Mouse (Mus musculus) MEL (cell line): ENCODE results near the gene Acox3. TPM values are rescaled to one million over a fixed set of nuclear protein-coding genes. Genes with fewer than 3 reads are reported as not detected.

Experiments used
- DNase-seq: peaks from one replicate; pipeline ENCODE4 v3.0.0; 2011; ENCODE audit warnings: low read depth, low spot score
- H3K27ac ChIP-seq: 2 replicates; pipeline ENCODE4 v1.5.1; 2012; ENCODE audit warnings: low read depth, mild to moderate bottlenecking, control low read depth, low read length, moderate library complexity; ENCODE audit not compliant: control insufficient read depth
- H3K27me3 ChIP-seq, 2 experiments: fragments of 150-350 bp in 1 of 2; sonication (generic) in 1 of 2; 2 replicates each; pipeline ENCODE4 v1.6.1; 2012; ENCODE audit warnings: low read length in 2 of 2, mild to moderate bottlenecking in 2 of 2, improper control_type of control experiment in 1 of 2, moderate library complexity in 1 of 2; ENCODE audit not compliant: insufficient read depth in 2 of 2, control insufficient read depth in 1 of 2
- H3K36me3 ChIP-seq, 2 experiments: 2 replicates each; pipeline ENCODE4 v1.6.1; 2012 to 2014; ENCODE audit warnings: low read length in 2 of 2, improper control_type of control experiment in 1 of 2, inconsistent platforms in 1 of 2, mild to moderate bottlenecking in 1 of 2; ENCODE audit not compliant: insufficient read depth in 2 of 2, control insufficient read depth in 1 of 2
- H3K4me1 ChIP-seq, 2 experiments: fragments of 150-350 bp in 1 of 2; sonication (generic) in 1 of 2; 2 replicates each; pipeline ENCODE4 v1.6.1; 2012; ENCODE audit warnings: low read length in 2 of 2, improper control_type of control experiment in 1 of 2, mild to moderate bottlenecking in 1 of 2; ENCODE audit not compliant: insufficient read depth in 2 of 2, control insufficient read depth in 1 of 2
- H3K4me3 ChIP-seq, 2 experiments: fragments of 150-350 bp in 1 of 2; sonication (generic) in 1 of 2; 2 replicates each; pipeline ENCODE4 v1.5.1; 2012; ENCODE audit warnings: low read depth in 2 of 2, low read length in 2 of 2, mild to moderate bottlenecking in 2 of 2, moderate library complexity in 2 of 2, control low read depth in 1 of 2, improper control_type of control experiment in 1 of 2; ENCODE audit not compliant: control insufficient read depth in 1 of 2, insufficient read depth in 1 of 2
- H3K79me2 ChIP-seq: 2 replicates; pipeline ENCODE4 v1.6.1; 2012; ENCODE audit warnings: mild to moderate bottlenecking, low read length, moderate library complexity; ENCODE audit not compliant: control insufficient read depth, poor library complexity, insufficient read depth
- H3K9ac ChIP-seq: 2 replicates; pipeline ENCODE4 v1.6.1; 2012; ENCODE audit warnings: low read depth, mild to moderate bottlenecking, control low read depth, low read length, moderate library complexity; ENCODE audit not compliant: control insufficient read depth, poor library complexity, severe bottlenecking
- H3K9me3 ChIP-seq: fragments of 150-350 bp; sonication (generic); replicated peaks from 2 replicates; pipeline ENCODE4 v1.6.1; 2012; ENCODE audit warnings: mild to moderate bottlenecking, low read length, improper control_type of control experiment, moderate library complexity; ENCODE audit not compliant: insufficient read depth
- BHLHE40 ChIP-seq: IDR thresholded peaks from 2 replicates; pipeline ENCODE4 v1.6.1; 2012; ENCODE audit warnings: low read depth, mild to moderate bottlenecking, inconsistent platforms, low read length, improper control_type of control experiment, borderline replicate concordance
- CHD1 ChIP-seq: IDR thresholded peaks from 2 replicates; pipeline ENCODE4 v1.6.1; 2012; ENCODE audit warnings: low read depth, mild to moderate bottlenecking, inconsistent platforms, low read length, improper control_type of control experiment
- CTCF ChIP-seq, 3 experiments: IDR thresholded peaks in 2 of 3; conservative IDR thresholded peaks in 1 of 3; 2 replicates each; pipeline ENCODE4 v1.5.1; 2011 to 2012; ENCODE audit warnings: low read length in 3 of 3, low read depth in 2 of 3, mild to moderate bottlenecking in 2 of 3, improper control_type of control experiment in 1 of 3, inconsistent platforms in 1 of 3, mixed read lengths in 1 of 3, moderate library complexity in 1 of 3; ENCODE audit not compliant: control insufficient read depth in 1 of 3, insufficient read depth in 1 of 3, poor library complexity in 1 of 3, severe bottlenecking in 1 of 3
- E2F4 ChIP-seq: IDR thresholded peaks from 2 replicates; pipeline ENCODE4 v1.6.1; 2011; ENCODE audit warnings: low read depth, low read length, improper control_type of control experiment, borderline replicate concordance
- ELF1 ChIP-seq: IDR thresholded peaks from 2 replicates; pipeline ENCODE4 v1.6.1; 2014; ENCODE audit warnings: low read depth, mild to moderate bottlenecking, inconsistent platforms, low read length, improper control_type of control experiment, moderate library complexity
- EP300 ChIP-seq, 2 experiments: IDR thresholded peaks; 2 replicates each; pipeline ENCODE4 v1.6.1; 2011; ENCODE audit warnings: improper control_type of control experiment in 2 of 2, low read length in 2 of 2, low read depth in 1 of 2, mild to moderate bottlenecking in 1 of 2
- GABPA ChIP-seq: IDR thresholded peaks from 2 replicates; pipeline ENCODE4 v1.6.1; 2012; ENCODE audit warnings: low read depth, mild to moderate bottlenecking, inconsistent platforms, low read length, improper control_type of control experiment, moderate library complexity
- GATA1 ChIP-seq: IDR thresholded peaks from 2 replicates; pipeline ENCODE4 v1.6.1; 2011; ENCODE audit warnings: low read depth, low read length, improper control_type of control experiment
- HCFC1 ChIP-seq: IDR thresholded peaks from 2 replicates; pipeline ENCODE4 v1.6.1; 2012; ENCODE audit warnings: low read depth, mild to moderate bottlenecking, inconsistent platforms, low read length, improper control_type of control experiment, moderate library complexity
- JUND ChIP-seq: IDR thresholded peaks from 2 replicates; pipeline ENCODE4 v1.6.1; 2011; ENCODE audit warnings: low read depth, mild to moderate bottlenecking, improper control_type of control experiment, low read length
- MAX ChIP-seq: IDR thresholded peaks from 2 replicates; pipeline ENCODE4 v1.6.1; 2011; ENCODE audit warnings: low read length, improper control_type of control experiment
- MAZ ChIP-seq: IDR thresholded peaks from 2 replicates; pipeline ENCODE4 v1.6.1; 2012; ENCODE audit warnings: low read depth, mild to moderate bottlenecking, inconsistent platforms, low read length, improper control_type of control experiment
- MEF2A ChIP-seq: IDR thresholded peaks from 2 replicates; pipeline ENCODE4 v1.6.1; 2014; ENCODE audit warnings: low read depth, mild to moderate bottlenecking, inconsistent platforms, low read length, improper control_type of control experiment; ENCODE audit not compliant: poor library complexity, insufficient replicate concordance, severe bottlenecking; ENCODE audit errors: extremely low read depth
- NELFE ChIP-seq: IDR thresholded peaks from 2 replicates; pipeline ENCODE4 v1.6.1; 2011; ENCODE audit warnings: low read depth, low read length, improper control_type of control experiment
- NRF1 ChIP-seq: IDR thresholded peaks from 2 replicates; pipeline ENCODE4 v1.6.1; 2014; ENCODE audit warnings: low read depth, mild to moderate bottlenecking, inconsistent platforms, low read length, improper control_type of control experiment, moderate library complexity; ENCODE audit not compliant: poor library complexity, insufficient read depth, severe bottlenecking
- POLR2A ChIP-seq, 2 experiments: IDR thresholded peaks; 2 replicates each; pipeline ENCODE4 v1.6.1; 2011 to 2012; ENCODE audit warnings: low read length in 2 of 2, mild to moderate bottlenecking in 2 of 2, control low read depth in 1 of 2, improper control_type of control experiment in 1 of 2, low read depth in 1 of 2, moderate library complexity in 1 of 2; ENCODE audit not compliant: control insufficient read depth in 1 of 2, insufficient read depth in 1 of 2, poor library complexity in 1 of 2
- RAD21 ChIP-seq: IDR thresholded peaks from 2 replicates; pipeline ENCODE4 v1.6.1; 2011; ENCODE audit warnings: mild to moderate bottlenecking, low read depth, low read length, improper control_type of control experiment
- SMC3 ChIP-seq: IDR thresholded peaks from 2 replicates; pipeline ENCODE4 v1.6.1; 2011; ENCODE audit warnings: low read depth, low read length, improper control_type of control experiment
- TCF12 ChIP-seq: IDR thresholded peaks from 2 replicates; pipeline ENCODE4 v1.6.1; 2014; ENCODE audit warnings: low read depth, mild to moderate bottlenecking, inconsistent platforms, low read length, improper control_type of control experiment, moderate library complexity
- USF2 ChIP-seq, 2 experiments: IDR thresholded peaks; 2 replicates each; pipeline ENCODE4 v1.6.1; 2011 to 2012; ENCODE audit warnings: improper control_type of control experiment in 2 of 2, low read length in 2 of 2, borderline replicate concordance in 1 of 2, inconsistent platforms in 1 of 2, low read depth in 1 of 2, mild to moderate bottlenecking in 1 of 2; ENCODE audit not compliant: insufficient read depth in 1 of 2
- ZC3H11A ChIP-seq: IDR thresholded peaks from 2 replicates; pipeline ENCODE4 v1.6.1; 2012; ENCODE audit warnings: low read depth, mild to moderate bottlenecking, inconsistent platforms, low read length, improper control_type of control experiment
- ZNF384 ChIP-seq: IDR thresholded peaks from 2 replicates; pipeline ENCODE4 v1.6.1; 2012; ENCODE audit warnings: low read depth, mild to moderate bottlenecking, inconsistent platforms, low read length, improper control_type of control experiment
- polyA plus RNA-seq, 2 experiments: library from polyadenylated mRNA; stranded (reverse) in 1 of 2; unstranded in 1 of 2; fragments of >175 nt in 1 of 2; fragments of >200 nt in 1 of 2; gene quantifications; 2 replicates each; pipeline versions ENCODE4 v1.2.1 to v1.2.4; 2012; ENCODE audit warnings: low replicate concordance in 2 of 2, low read depth in 1 of 2; ENCODE audit not compliant: insufficient read length in 2 of 2, insufficient read depth in 1 of 2, missing spikeins in 1 of 2
- total RNA-seq: library from RNA; depleted of rRNA; stranded (reverse); fragments of 300-350 nt; gene quantifications from 2 replicates; pipeline ENCODE4 v1.2.3, GENCODE M21; 2012

Acox3 gene
- total and polyA plus RNA-seq, 3 experiments, result 6.5 to 11.4 TPM; not detected in 1

DNA sequence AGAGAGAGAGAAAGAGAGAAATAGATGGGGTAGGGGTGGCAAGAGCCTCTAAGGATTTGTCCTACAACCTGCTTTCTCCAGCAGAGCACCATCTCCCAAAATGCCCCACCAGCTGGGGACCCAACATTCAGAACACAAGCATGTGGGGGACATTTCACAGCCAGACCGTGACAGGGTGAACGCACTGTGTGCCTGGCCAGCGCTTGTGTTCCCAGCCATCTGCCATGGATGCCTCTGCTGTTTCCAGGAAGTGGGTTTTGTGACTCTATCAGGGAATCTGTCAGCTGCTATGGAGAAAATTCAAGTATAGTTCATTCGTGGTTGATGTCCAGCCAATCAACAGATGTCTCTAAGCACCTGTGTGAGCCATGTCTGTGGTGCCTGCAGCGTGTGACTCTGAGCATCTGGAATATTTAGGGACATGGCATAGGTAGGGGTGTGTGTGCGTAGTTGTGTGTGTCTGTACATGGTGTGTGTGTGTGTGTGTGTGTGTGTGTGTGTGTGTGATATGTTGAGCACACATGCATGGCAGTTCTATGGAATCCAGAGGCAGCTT lies 63.2 kb downstream of the Acox3 start:
- no peaks in the 10 kb centered on the region for H3K4me1 ChIP-seq
- DNase-seq, result no peak
- no peak overlapping the region for H3K4me3 ChIP-seq
- H3K9ac ChIP-seq, result no peak overlapping the region
- H3K27me3 ChIP-seq, result no peaks in the 10 kb centered on the region
- H3K9me3 ChIP-seq, result no peaks in the 10 kb centered on the region; the same call in 1 of the 2 replicates
- H3K36me3 ChIP-seq, result no peaks in the 10 kb centered on the region
- TF ChIP-seq ZNF384 (no peak), EP300 (IDR thresholded peaks at IDR 0.05; ENCODE audit: low read depth in 1 of 2, low read length in 2 of 2) (no peak), NRF1 (no peak), MAX (no peak), BHLHE40 (no peak), TCF12 (no peak)
- no peaks in the 10 kb centered on the region for H3K79me2 ChIP-seq
- no peak overlapping the region for H3K27ac ChIP-seq

DNA sequence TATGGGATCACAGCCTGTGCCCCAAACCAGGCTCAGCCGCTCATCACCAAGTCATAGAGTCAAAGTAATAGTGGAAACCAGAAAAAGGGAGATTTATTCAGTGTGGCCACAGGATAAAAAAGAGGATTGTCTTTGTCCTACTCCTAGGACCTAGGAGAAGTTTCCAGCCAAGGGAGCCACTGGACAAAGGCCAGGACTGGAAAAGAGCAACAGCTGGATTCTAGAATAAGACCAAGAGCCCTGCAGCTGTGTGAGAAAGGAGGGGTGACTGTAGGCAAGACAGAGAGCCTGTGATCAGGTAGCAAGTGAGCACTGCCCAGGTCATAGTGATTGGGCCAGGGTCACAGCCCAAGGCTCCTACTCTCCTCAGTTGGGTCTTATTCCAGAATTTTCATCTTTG lies 64.1 kb downstream of the Acox3 start:
- DNase-seq, result no peak
- no peaks in the 10 kb centered on the region for H3K79me2 ChIP-seq
- H3K4me1 ChIP-seq, result no peaks in the 10 kb centered on the region
- no peaks in the 10 kb centered on the region for H3K36me3 ChIP-seq
- no peak overlapping the region for H3K9ac ChIP-seq
- H3K9me3 ChIP-seq, result no peaks in the 10 kb centered on the region; the same call in 1 of the 2 replicates
- H3K4me3 ChIP-seq, result no peak overlapping the region
- no peaks in the 10 kb centered on the region for H3K27me3 ChIP-seq
- no peak for TF ChIP-seq NELFE
- TF ChIP-seq HCFC1, result no peak
- no peak for TF ChIP-seq CHD1
- TF ChIP-seq USF2 (IDR thresholded peaks at IDR 0.05; ENCODE audit: borderline replicate concordance in 1 of 2, insufficient read depth in 1 of 2, low read depth in 1 of 2, low read length in 2 of 2), result no peak
- no peak for TF ChIP-seq JUND
- TF ChIP-seq SMC3, result no peak
- no peak for TF ChIP-seq POLR2A (IDR thresholded peaks at IDR 0.05; ENCODE audit: control insufficient read depth in 1 of 2, insufficient read depth in 1 of 2, low read depth in 1 of 2, low read length in 2 of 2, poor library complexity in 1 of 2)
- TF ChIP-seq GATA1, result no peak
- TF ChIP-seq E2F4, result no peak
- no peak for TF ChIP-seq RAD21
- TF ChIP-seq GABPA, result no peak
- TF ChIP-seq MEF2A, result no peak
- no peak for TF ChIP-seq MAZ
- no peak for TF ChIP-seq CTCF (IDR thresholded peaks at IDR 0.05 in 2 of 3, conservative IDR thresholded peaks at IDR 0.05 in 1 of 3; ENCODE audit: control insufficient read depth in 1 of 3, insufficient read depth in 1 of 3, low read depth in 2 of 3, low read length in 3 of 3, poor library complexity in 1 of 3, severe bottlenecking in 1 of 3)
- TF ChIP-seq ELF1, result no peak
- no peak for TF ChIP-seq ZC3H11A
- TF ChIP-seq, all 39 proteins: peak for 0
- no peak overlapping the region for H3K27ac ChIP-seq
